8 mouse cellular contexts compared by ENCODE assay signal in genomic region chr16:16224506-16224924, GRCm38 (mm10). TPM values are rescaled to one million over a fixed set of nuclear protein-coding genes. Genes with fewer than 3 reads are reported as not detected.
DNase-seq lines count a peak whose midpoint lies in the region; ATAC-seq and TF ChIP-seq lines count a peak whose summit lies in the region.

No protein-coding gene starts in this region.

- WGBS in forebrain, embryonic 15.5 days = 4% methylated on average over 4 of the region's 4 CpGs
- WGBS in kidney, postnatal 0 days = 11% methylated on average over 4 of the region's 4 CpGs

- no peak for TF ChIP-seq CTCF in kidney, postnatal 0 days (IDR thresholded peaks at IDR 0.05; ENCODE audit: low read depth)

- ATAC-seq in forebrain, embryonic 15.5 days (replicated peaks) = peak; percentile 78
- peak; percentile 95 for ATAC-seq in kidney, postnatal 0 days (replicated peaks; ENCODE audit: low FRiP score, low read depth)

- no peak overlapping the region for H3K4me2 ChIP-seq in forebrain, embryonic 15.5 days (replicated peaks)
- H3K4me2 ChIP-seq in kidney, postnatal 0 days (ENCODE audit: low read length) = no peak overlapping the region
- H3K4me2 ChIP-seq in myocyte (ENCODE audit: low read depth) = peak overlapping the region; percentile 80

- no peak overlapping the region for H3K27ac ChIP-seq in forebrain, embryonic 15.5 days (replicated peaks)
- peak overlapping the region; percentile 73 for H3K27ac ChIP-seq in kidney, postnatal 0 days

- no peaks in the 10 kb centered on the region for H3K27me3 ChIP-seq in forebrain, embryonic 15.5 days
- H3K27me3 ChIP-seq in kidney, postnatal 0 days (ENCODE audit: insufficient read depth, low read length) = no peaks in the 10 kb centered on the region
- no peaks in the 10 kb centered on the region for H3K27me3 ChIP-seq in myocyte (ENCODE audit: control insufficient read depth, insufficient read depth, insufficient read length)

- H3K9me3 ChIP-seq in forebrain, embryonic 15.5 days = no peaks in the 10 kb centered on the region
- H3K9me3 ChIP-seq in kidney, postnatal 0 days (replicated peaks; ENCODE audit: low read length) = no peaks in the 10 kb centered on the region

- H3K9ac ChIP-seq in forebrain, embryonic 15.5 days (replicated peaks) = no peak overlapping the region
- H3K9ac ChIP-seq in kidney, postnatal 0 days (ENCODE audit: low read depth, low read length) = no peak overlapping the region

- H3ac ChIP-seq in myocyte (ENCODE audit: control insufficient read depth, insufficient read length) = no peak overlapping the region

- TF ChIP-seq POLR2A in myocyte (IDR thresholded peaks at IDR 0.05; ENCODE audit: insufficient read length, low read depth) = no peak

- no peak overlapping the region for H3K4me3 ChIP-seq in forebrain, embryonic 15.5 days
- no peak overlapping the region for H3K4me3 ChIP-seq in kidney, postnatal 0 days (replicated peaks; ENCODE audit: low read depth, low read length)
- H3K4me3 ChIP-seq in myocyte = no peak overlapping the region

- peak; percentile 98 for DNase-seq in 3T3-L1 (ENCODE audit: low read depth, low spot score)
- DNase-seq in Muller cell, postnatal 12 days (ENCODE audit: inconsistent ontology term) = peak; percentile 94
- peak; percentile 80 for DNase-seq in kidney, postnatal 0 days (ENCODE audit: low spot score)
- no peak for DNase-seq in spleen, adult 18-20 months
- no peak for DNase-seq in layer of hippocampus, adult 9-11 months
- no peak for DNase-seq in layer of hippocampus, postnatal 14 days (ENCODE audit: low spot score in 2 of 2)

- H3K79me2 ChIP-seq in myocyte (ENCODE audit: control insufficient read depth, insufficient read depth) = no peaks in the 10 kb centered on the region

- no peaks in the 10 kb centered on the region for H3K4me1 ChIP-seq in forebrain, embryonic 15.5 days
- H3K4me1 ChIP-seq in kidney, postnatal 0 days (replicated peaks; ENCODE audit: insufficient read depth, low read length) = no peaks in the 10 kb centered on the region

- H3K36me3 ChIP-seq in forebrain, embryonic 15.5 days = no peaks in the 10 kb centered on the region
- H3K36me3 ChIP-seq in kidney, postnatal 0 days (ENCODE audit: insufficient read depth, low read length) = no peaks in the 10 kb centered on the region
- H3K36me3 ChIP-seq in myocyte (ENCODE audit: control insufficient read depth, insufficient read depth) = peaks cover 12% of the 10 kb centered on the region

TF ChIP-seq in myocyte, 11 proteins besides CTCF, POLR2A, EP300 and RAD21:
- TF ChIP-seq E2F4 (IDR thresholded peaks at IDR 0.05; ENCODE audit: insufficient read depth) (no peak), MAX (IDR thresholded peaks at IDR 0.05; ENCODE audit: low read depth) (no peak), POLR2AphosphoS2 (IDR thresholded peaks at IDR 0.05; ENCODE audit: insufficient read length, low read depth) (no peak), CEBPB (IDR thresholded peaks at IDR 0.05; ENCODE audit: insufficient read depth, poor library complexity, severe bottlenecking) (0 out of 2 replicates have a peak, but pooled peaks have one; percentile 43), SRF (IDR thresholded peaks at IDR 0.05; ENCODE audit: control insufficient read depth, insufficient read length, low read depth) (no peak), USF1 (IDR thresholded peaks at IDR 0.05; ENCODE audit: low read depth) (no peak), MYOG (IDR thresholded peaks at IDR 0.05; ENCODE audit: control insufficient read depth in 1 of 3, insufficient read depth in 1 of 3, insufficient read length in 2 of 3, low read depth in 2 of 3) (no peak), MYOD1 (IDR thresholded peaks at IDR 0.05; ENCODE audit: control insufficient read depth in 1 of 3, insufficient read length in 2 of 3, low read depth in 2 of 3) (peak in 1 of 3 experiments; percentile 2), TCF12 (IDR thresholded peaks at IDR 0.05; ENCODE audit: insufficient read depth, poor library complexity, severe bottlenecking) (no peak), REST (IDR thresholded peaks at IDR 0.05; ENCODE audit: insufficient read depth, insufficient read length) (no peak), TCF3 (IDR thresholded peaks at IDR 0.05; ENCODE audit: insufficient read length, low read depth) (no peak)

RNA-seq across cellular contexts. Expression of gene Pkp2, which starts 11.4 kb away (rescaled TPM):
- 0.70 and 1.0 TPM in 2 replicates for polyA plus RNA-seq in forebrain, embryonic 15.5 days (2015; fragmentation: Nextera tagmentation; extraction: Ambion mirVana)
- polyA plus RNA-seq in kidney, postnatal 0 days (2015; fragmentation: Nextera tagmentation; extraction: Ambion mirVana) = 14.0 and 14.6 TPM in 2 replicates
- 9.1 TPM for polyA plus RNA-seq in myocyte (2012; fragmentation: generic; extraction: Trizol)
- 10 to 100 TPM; 41.2 to 43.9 TPM for total RNA-seq in layer of hippocampus, postnatal 14 days (2021)

Comparison
In these comparisons a context has a peak if more than half of its experiments do, and no peak if none do; other contexts are left out.
1. DNase-seq: peak in 3T3-L1 (single experiment), Muller cell, postnatal 12 days (single experiment) and kidney, postnatal 0 days (single experiment); none in spleen, adult 18-20 months (0 of 2), layer of hippocampus, adult 9-11 months (single experiment) and layer of hippocampus, postnatal 14 days (0 of 2).